Mouse (Mus musculus): Measurements from ENCODE around the gene Il3. TPM values are rescaled to one million over a fixed set of nuclear protein-coding genes. Genes with fewer than 3 reads are reported as not detected.

The Il3 gene
- not detected for polyA plus RNA-seq (2014; fragmentation: Illumina TruSeq; extraction: RNeasy Lipid Tissue Mini Kit (QIAGEN cat#74804); ENCODE audit: low replicate concordance)

GRCm38 (mm10) chr11:54267177-54267576 lies at the start of gene Il3:
TSS of gene Il3 (minus strand) at chr11:54267277.

GRCm38 (mm10) chr11:54303728-54304470 lies 36.8 kb upstream of the Il3 start, which contains the start of gene Acsl6:
TSS of gene Acsl6 (plus strand) at chr11:54303798.

GRCm38 (mm10) chr11:54248940-54249717 lies 17.9 kb downstream of the Il3 start, which contains the start of gene Csf2:
TSS of gene Csf2 (minus strand) at chr11:54249667.

Other genes with a start within 250 kb of the Il3 start
- gene Slc22a4, start 239.2 kb downstream of the Il3 start, polyA plus RNA-seq (2014; fragmentation: Illumina TruSeq; extraction: RNeasy Lipid Tissue Mini Kit (QIAGEN cat#74804); ENCODE audit: low replicate concordance), result 15.1 TPM
- gene Pdlim4, start 198.3 kb downstream of the Il3 start, polyA plus RNA-seq (2014; fragmentation: Illumina TruSeq; extraction: RNeasy Lipid Tissue Mini Kit (QIAGEN cat#74804); ENCODE audit: low replicate concordance), result not detected
- 0.63 TPM for gene P4ha2, start 167.2 kb downstream of the Il3 start, polyA plus RNA-seq (2014; fragmentation: Illumina TruSeq; extraction: RNeasy Lipid Tissue Mini Kit (QIAGEN cat#74804); ENCODE audit: low replicate concordance)
- gene Csf2, start 17.6 kb downstream of the Il3 start, polyA plus RNA-seq (2014; fragmentation: Illumina TruSeq; extraction: RNeasy Lipid Tissue Mini Kit (QIAGEN cat#74804); ENCODE audit: low replicate concordance), result 2.0 TPM
- 13.4 TPM for gene Acsl6, start 36.5 kb upstream of the Il3 start, polyA plus RNA-seq (2014; fragmentation: Illumina TruSeq; extraction: RNeasy Lipid Tissue Mini Kit (QIAGEN cat#74804); ENCODE audit: low replicate concordance)
- not detected for gene Meikin, start 103.4 kb upstream of the Il3 start, polyA plus RNA-seq (2014; fragmentation: Illumina TruSeq; extraction: RNeasy Lipid Tissue Mini Kit (QIAGEN cat#74804); ENCODE audit: low replicate concordance)
- gene Fnip1, start 170.9 kb upstream of the Il3 start, polyA plus RNA-seq (2014; fragmentation: Illumina TruSeq; extraction: RNeasy Lipid Tissue Mini Kit (QIAGEN cat#74804); ENCODE audit: low replicate concordance), result 58.5 TPM